8 mouse cellular contexts compared by ENCODE assay signal in genomic region chr3:89348911-89349868, GRCm38 (mm10). TPM values are rescaled to one million over a fixed set of nuclear protein-coding genes. Genes with fewer than 3 reads are reported as not detected.
DNase-seq lines count a peak whose midpoint lies in the region; ATAC-seq and TF ChIP-seq lines count a peak whose summit lies in the region.

No protein-coding gene starts in this region.

- no peak for TF ChIP-seq POLR2A in brain, embryonic 14.5 days (IDR thresholded peaks at IDR 0.05; ENCODE audit: borderline replicate concordance, extremely low read depth, insufficient read depth, insufficient read length, poor library complexity, severe bottlenecking)

- TF ChIP-seq CTCF in brain, embryonic 14.5 days (IDR thresholded peaks at IDR 0.05; ENCODE audit: borderline replicate concordance, extremely low read depth, insufficient read depth, insufficient read length): no peak
- no peak for TF ChIP-seq CTCF in forebrain, postnatal 0 days (IDR thresholded peaks at IDR 0.05; ENCODE audit: low read depth)

- H3K4me2 ChIP-seq in forebrain, postnatal 0 days (ENCODE audit: low read depth): peak overlapping the region; percentile 75
- peak overlapping the region; percentile 97 for H3K4me2 ChIP-seq in hindbrain, embryonic 15.5 days
- H3K4me2 ChIP-seq in liver, embryonic 13.5 days: peak overlapping the region; percentile 81
- H3K4me2 ChIP-seq in neural tube, embryonic 12.5 days (replicated peaks): peak overlapping the region; percentile 95

- peaks cover 7% of the 10 kb centered on the region; the same call in 1 of the 2 replicates for H3K36me3 ChIP-seq in forebrain, postnatal 0 days (ENCODE audit: insufficient read depth)
- H3K36me3 ChIP-seq in hindbrain, embryonic 15.5 days: peaks cover 9% of the 10 kb centered on the region; the same call in 1 of the 2 replicates
- no peaks in the 10 kb centered on the region for H3K36me3 ChIP-seq in liver, embryonic 13.5 days
- peaks cover 13% of the 10 kb centered on the region for H3K36me3 ChIP-seq in neural tube, embryonic 12.5 days

- peak; percentile 53 for DNase-seq in ovary, postnatal 36 days (ENCODE audit: low spot score)
- DNase-seq in ovary, postnatal 14 days (ENCODE audit: low spot score): no peak
- peak; percentile 55 for DNase-seq in brain, embryonic 14.5 days (ENCODE audit: low read depth)
- DNase-seq in forebrain, postnatal 0 days: peak; percentile 45
- no peak for DNase-seq in liver, embryonic 13.5 days
- no peak for DNase-seq in right cerebral cortex, postnatal 14 days

- H3K4me3 ChIP-seq in forebrain, postnatal 0 days (ENCODE audit: low read depth, low read length): peak overlapping the region; percentile 50
- H3K4me3 ChIP-seq in hindbrain, embryonic 15.5 days: peak overlapping the region; percentile 76
- H3K4me3 ChIP-seq in liver, embryonic 13.5 days (replicated peaks): peak overlapping the region; percentile 61
- peak overlapping the region; percentile 59 for H3K4me3 ChIP-seq in neural tube, embryonic 12.5 days

- WGBS in forebrain, postnatal 0 days: 2% methylated on average over 38 of the region's 38 CpGs
- WGBS in hindbrain, embryonic 15.5 days: under 1% methylated on average over 38 of the region's 38 CpGs
- WGBS in liver, embryonic 13.5 days (ENCODE audit: insufficient replicate concordance): 3% methylated on average over 38 of the region's 38 CpGs
- WGBS in neural tube, embryonic 12.5 days: under 1% methylated on average over 38 of the region's 38 CpGs

- no peaks in the 10 kb centered on the region for H3K27me3 ChIP-seq in forebrain, postnatal 0 days (ENCODE audit: insufficient read depth, low read length)
- peaks cover 4% of the 10 kb centered on the region for H3K27me3 ChIP-seq in hindbrain, embryonic 15.5 days
- peaks cover 72% of the 10 kb centered on the region for H3K27me3 ChIP-seq in liver, embryonic 13.5 days
- H3K27me3 ChIP-seq in neural tube, embryonic 12.5 days (replicated peaks): peaks cover 11% of the 10 kb centered on the region

- peak overlapping the region; percentile 85 for H3K27ac ChIP-seq in forebrain, postnatal 0 days (ENCODE audit: low read depth, low read length)
- peak overlapping the region; percentile 91 for H3K27ac ChIP-seq in hindbrain, embryonic 15.5 days (replicated peaks)
- H3K27ac ChIP-seq in liver, embryonic 13.5 days: no peak overlapping the region
- H3K27ac ChIP-seq in neural tube, embryonic 12.5 days: no peak overlapping the region

- peak overlapping the region; percentile 60 for H3K9ac ChIP-seq in forebrain, postnatal 0 days
- peak overlapping the region; percentile 60 for H3K9ac ChIP-seq in hindbrain, embryonic 15.5 days
- H3K9ac ChIP-seq in liver, embryonic 13.5 days: peak overlapping the region; percentile 45; the same call in 1 of the 2 replicates
- peak overlapping the region; percentile 71 for H3K9ac ChIP-seq in neural tube, embryonic 12.5 days

- peak; percentile 47 for ATAC-seq in forebrain, postnatal 0 days
- peak; percentile 28 for ATAC-seq in hindbrain, embryonic 15.5 days (ENCODE audit: low FRiP score, low read depth)
- peak; percentile 10; the same call in 1 of the 2 replicates for ATAC-seq in liver, embryonic 13.5 days (ENCODE audit: low read depth)
- ATAC-seq in neural tube, embryonic 12.5 days (ENCODE audit: low FRiP score, low read depth): peak; percentile 55

- H3K9me3 ChIP-seq in forebrain, postnatal 0 days (ENCODE audit: low read length): no peaks in the 10 kb centered on the region
- H3K9me3 ChIP-seq in hindbrain, embryonic 15.5 days: no peaks in the 10 kb centered on the region
- H3K9me3 ChIP-seq in liver, embryonic 13.5 days (replicated peaks): no peaks in the 10 kb centered on the region
- H3K9me3 ChIP-seq in neural tube, embryonic 12.5 days: no peaks in the 10 kb centered on the region

- H3K4me1 ChIP-seq in forebrain, postnatal 0 days (ENCODE audit: insufficient read depth): 0 out of 2 replicates have a peak, but pooled peaks cover 6% of the 10 kb centered on the region
- peaks cover 16% of the 10 kb centered on the region for H3K4me1 ChIP-seq in hindbrain, embryonic 15.5 days (replicated peaks)
- peaks cover 24% of the 10 kb centered on the region for H3K4me1 ChIP-seq in liver, embryonic 13.5 days (replicated peaks)
- peaks cover 20% of the 10 kb centered on the region for H3K4me1 ChIP-seq in neural tube, embryonic 12.5 days

RNA-seq across cellular contexts. Expression of gene Adam15, which starts 0.6 kb away (rescaled TPM):
- 63.6 and 75.5 TPM in 2 replicates for polyA plus RNA-seq in brain, embryonic 14.5 days (2012; rRNA removed)
- 47.9 and 53.3 TPM in 2 replicates for total RNA-seq in forebrain, postnatal 0 days (2014; rRNA removed)
- 50.1 and 56.4 TPM in 2 replicates for polyA plus RNA-seq in forebrain, postnatal 0 days (2015; fragmentation: Nextera tagmentation; extraction: Ambion mirVana)
- polyA plus RNA-seq in hindbrain, embryonic 15.5 days (2015; fragmentation: Nextera tagmentation; extraction: Ambion mirVana): 71.0 and 77.1 TPM in 2 replicates
- 9.5 and 9.6 TPM in 2 replicates for polyA plus RNA-seq in liver, embryonic 13.5 days (2015; fragmentation: Nextera tagmentation; extraction: Ambion mirVana)
- 37.1 and 40.4 TPM in 2 replicates for polyA plus RNA-seq in neural tube, embryonic 12.5 days (2016; fragmentation: Nextera tagmentation; extraction: Ambion mirVana)

RNA-seq across cellular contexts. Expression of gene Efna4, which starts 11.4 kb away (rescaled TPM):
- 12.6 and 22.9 TPM in 2 replicates for polyA plus RNA-seq in brain, embryonic 14.5 days (2012; rRNA removed)
- total RNA-seq in forebrain, postnatal 0 days (2014; rRNA removed): 8.4 and 11.1 TPM in 2 replicates
- polyA plus RNA-seq in forebrain, postnatal 0 days (2015; fragmentation: Nextera tagmentation; extraction: Ambion mirVana): 7.8 and 8.1 TPM in 2 replicates
- 6.0 and 7.4 TPM in 2 replicates for polyA plus RNA-seq in hindbrain, embryonic 15.5 days (2015; fragmentation: Nextera tagmentation; extraction: Ambion mirVana)
- 1.0 and 1.2 TPM in 2 replicates for polyA plus RNA-seq in liver, embryonic 13.5 days (2015; fragmentation: Nextera tagmentation; extraction: Ambion mirVana)
- 15.8 and 17.8 TPM in 2 replicates for polyA plus RNA-seq in neural tube, embryonic 12.5 days (2016; fragmentation: Nextera tagmentation; extraction: Ambion mirVana)

RNA-seq across cellular contexts. Expression of gene Dcst2, which starts 12.6 kb away (rescaled TPM):
- polyA plus RNA-seq in brain, embryonic 14.5 days (2012; rRNA removed): 0.38 and 0.57 TPM in 2 replicates
- 0.19 and 0.46 TPM in 2 replicates for total RNA-seq in forebrain, postnatal 0 days (2014; rRNA removed)
- 0.43 and 0.56 TPM in 2 replicates for polyA plus RNA-seq in forebrain, postnatal 0 days (2015; fragmentation: Nextera tagmentation; extraction: Ambion mirVana)
- polyA plus RNA-seq in hindbrain, embryonic 15.5 days (2015; fragmentation: Nextera tagmentation; extraction: Ambion mirVana): 0.09 and 0.34 TPM in 2 replicates
- 0.07 and 0.08 TPM in 2 replicates for polyA plus RNA-seq in liver, embryonic 13.5 days (2015; fragmentation: Nextera tagmentation; extraction: Ambion mirVana)
- polyA plus RNA-seq in neural tube, embryonic 12.5 days (2016; fragmentation: Nextera tagmentation; extraction: Ambion mirVana): 0.10 and 0.17 TPM in 2 replicates

RNA-seq across cellular contexts. Expression of gene Dcst1, which starts 15.9 kb away (rescaled TPM):
- 0.04 TPM in 1 of 2 replicates, not detected in the other for polyA plus RNA-seq in brain, embryonic 14.5 days (2012; rRNA removed)
- 0.15 TPM in 1 of 2 replicates, not detected in the other for total RNA-seq in forebrain, postnatal 0 days (2014; rRNA removed)
- polyA plus RNA-seq in forebrain, postnatal 0 days (2015; fragmentation: Nextera tagmentation; extraction: Ambion mirVana): 0.89 and 1.3 TPM in 2 replicates
- 0.89 and 1.1 TPM in 2 replicates for polyA plus RNA-seq in hindbrain, embryonic 15.5 days (2015; fragmentation: Nextera tagmentation; extraction: Ambion mirVana)
- polyA plus RNA-seq in liver, embryonic 13.5 days (2015; fragmentation: Nextera tagmentation; extraction: Ambion mirVana): not detected in 2 replicates
- polyA plus RNA-seq in neural tube, embryonic 12.5 days (2016; fragmentation: Nextera tagmentation; extraction: Ambion mirVana): 0.57 and 0.68 TPM in 2 replicates

RNA-seq across cellular contexts. Expression of gene Efna3, which starts 26.4 kb away (rescaled TPM):
- 59.4 and 60.3 TPM in 2 replicates for polyA plus RNA-seq in brain, embryonic 14.5 days (2012; rRNA removed)
- 76.7 and 80.7 TPM in 2 replicates for total RNA-seq in forebrain, postnatal 0 days (2014; rRNA removed)
- polyA plus RNA-seq in forebrain, postnatal 0 days (2015; fragmentation: Nextera tagmentation; extraction: Ambion mirVana): 68.9 and 73.8 TPM in 2 replicates
- 62.4 and 72.3 TPM in 2 replicates for polyA plus RNA-seq in hindbrain, embryonic 15.5 days (2015; fragmentation: Nextera tagmentation; extraction: Ambion mirVana)
- polyA plus RNA-seq in liver, embryonic 13.5 days (2015; fragmentation: Nextera tagmentation; extraction: Ambion mirVana): 0.32 and 0.41 TPM in 2 replicates
- polyA plus RNA-seq in neural tube, embryonic 12.5 days (2016; fragmentation: Nextera tagmentation; extraction: Ambion mirVana): 51.3 and 54.7 TPM in 2 replicates

Comparison
In these comparisons a context has a peak if more than half of its experiments do, and no peak if none do; other contexts are left out.
1. DNase-seq: peak in ovary, postnatal 36 days (single experiment), brain, embryonic 14.5 days (single experiment) and forebrain, postnatal 0 days (single experiment); none in ovary, postnatal 14 days (single experiment), liver, embryonic 13.5 days (single experiment) and right cerebral cortex, postnatal 14 days (single experiment).
2. H3K27ac ChIP-seq: peak in forebrain, postnatal 0 days (single experiment) and hindbrain, embryonic 15.5 days (single experiment); none in liver, embryonic 13.5 days (single experiment) and neural tube, embryonic 12.5 days (single experiment).
3. Peak in every context shown above with its lines, with median percentiles within 50 percentile points of each other: ATAC-seq, H3K4me2 ChIP-seq, H3K4me3 ChIP-seq and H3K9ac ChIP-seq.